30 mouse cellular contexts compared by ENCODE assay signal in the genomic region with DNA sequence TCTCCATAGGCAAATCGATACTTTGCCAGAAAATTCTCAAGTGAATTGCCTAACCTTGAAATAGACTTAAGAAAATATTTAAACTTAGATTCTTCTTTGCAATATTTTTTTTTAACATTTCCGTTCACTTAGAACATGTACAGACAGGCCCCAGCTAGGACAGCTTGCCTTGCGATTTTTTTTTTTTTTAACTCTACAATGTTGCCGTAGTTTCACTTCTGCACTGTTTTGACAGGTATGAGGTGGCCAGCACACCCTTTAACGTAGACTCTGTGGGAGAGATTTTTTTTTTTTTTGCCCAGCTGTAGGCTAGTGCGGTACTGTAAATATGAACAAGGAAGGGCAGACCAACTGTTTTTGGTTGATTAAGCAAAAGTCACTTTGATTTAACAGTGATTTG. TPM values are rescaled to one million over a fixed set of nuclear protein-coding genes. Genes with fewer than 3 reads are reported as not detected.
"Had no signal": no experiment of that assay in that cellular context is flagged by ENCODE, and none has a peak within 500 bp of the region (broad histone marks: within the 10 kb centered on the region; RNA-seq: fewer than 3 reads in every experiment).

No protein-coding gene starts in this region.

- H3K4me3 ChIP-seq: limb, embryonic 12.5 days; limb, embryonic 15.5 days; midbrain, embryonic 12.5 days; midbrain, embryonic 15.5 days; myocyte; neural tube, embryonic 13.5 days had no signal

- H3K4me2 ChIP-seq: limb, embryonic 12.5 days; limb, embryonic 15.5 days; liver, embryonic 11.5 days; lung, embryonic 14.5 days; midbrain, embryonic 12.5 days; midbrain, embryonic 15.5 days; neural tube, embryonic 13.5 days had no signal

- H3K9me3 ChIP-seq: limb, embryonic 12.5 days; limb, embryonic 15.5 days; midbrain, embryonic 12.5 days; midbrain, embryonic 15.5 days; neural tube, embryonic 13.5 days had no signal

- H3K9ac ChIP-seq: limb, embryonic 12.5 days; limb, embryonic 15.5 days; liver, embryonic 14.5 days; liver, postnatal 0 days; lung, embryonic 14.5 days; midbrain, embryonic 12.5 days; midbrain, embryonic 15.5 days; neural tube, embryonic 13.5 days had no signal

- H3K36me3 ChIP-seq: midbrain, embryonic 12.5 days; midbrain, embryonic 15.5 days; neural tube, embryonic 13.5 days had no signal

- H3K27me3 ChIP-seq: limb, embryonic 12.5 days; limb, embryonic 15.5 days; midbrain, embryonic 12.5 days; midbrain, embryonic 15.5 days; neural tube, embryonic 13.5 days had no signal

- ATAC-seq: liver, postnatal 0 days; midbrain, embryonic 15.5 days had no signal

- DNase-seq: kidney, adult 11 months; kidney, adult 9 months; kidney, postnatal 14 days; kidney, postnatal 4 days; left cerebral cortex, postnatal 4 days; liver, postnatal 0 days; lung, embryonic 14.5 days; lung, postnatal 10 days; lung, postnatal 4 days; retina, postnatal 1 day; right cerebral cortex, postnatal 25 days; thymus, postnatal 25 days had no signal

- H3K4me1 ChIP-seq: limb, embryonic 15.5 days; midbrain, embryonic 12.5 days; midbrain, embryonic 15.5 days; neural tube, embryonic 13.5 days had no signal

- H3K27ac ChIP-seq: limb, embryonic 12.5 days; liver, embryonic 14.5 days; midbrain, embryonic 12.5 days; midbrain, embryonic 15.5 days; neural tube, embryonic 13.5 days had no signal

RNA-seq across cellular contexts. Expression of a gene that starts 22.0 kb away (rescaled TPM):
- total RNA-seq: megakaryocyte progenitor cell, adult 5-6 weeks had no signal

RNA-seq across cellular contexts. Expression of a gene that starts 56.1 kb away (rescaled TPM):
- total RNA-seq: layer of hippocampus, adult 18-20 months; layer of hippocampus, postnatal 14 days; left cerebral cortex, adult 8-10 months; left cerebral cortex, postnatal 14 days; left cerebral cortex, postnatal 4 days; megakaryocyte progenitor cell, adult 5-6 weeks; megakaryocyte-erythroid progenitor cell, adult 5-6 weeks; neutrophil, adult 5-6 weeks had no signal
- polyA plus RNA-seq: liver, embryonic 14.5 days; midbrain, embryonic 15.5 days; neural tube, embryonic 13.5 days; small intestine, adult 2 months; spleen, adult 2 months; thymus, postnatal 0 days had no signal
